Mouse (Mus musculus): ENCODE measurements at regions not wholly inside any gene's neighbourhood (a gene's known extent, or its start where the extent isn't known, plus 50 kb on each side); places are given as distances from the start of the nearest gene placed in this dataset.

GRCm38 (mm10) chr3:48869527-48869926 is 887.6 kb downstream of the Pcdh18 start:
- TF ChIP-seq POLR2A (IDR thresholded peaks at IDR 0.05; ENCODE audit: control insufficient read depth in 1 of 2, insufficient read depth in 1 of 2, low read depth in 1 of 2, low read length in 2 of 2, poor library complexity in 1 of 2) (no peak), CTCF (IDR thresholded peaks at IDR 0.05 in 2 of 3, conservative IDR thresholded peaks at IDR 0.05 in 1 of 3; ENCODE audit: control insufficient read depth in 1 of 3, insufficient read depth in 1 of 3, low read depth in 2 of 3, low read length in 3 of 3, poor library complexity in 1 of 3, severe bottlenecking in 1 of 3) (no peak), EP300 (IDR thresholded peaks at IDR 0.05; ENCODE audit: low read depth in 1 of 2, low read length in 2 of 2) (no peak), NELFE (IDR thresholded peaks at IDR 0.05; ENCODE audit: low read depth, low read length) (no peak), MAFK (IDR thresholded peaks at IDR 0.05; ENCODE audit: borderline replicate concordance, low read depth, low read length) (no peak), JUND (IDR thresholded peaks at IDR 0.05; ENCODE audit: low read depth, low read length) (no peak), CHD2 (IDR thresholded peaks at IDR 0.05; ENCODE audit: low read length) (no peak), KAT2A (conservative IDR thresholded peaks at IDR 0.05; ENCODE audit: low read depth, low read length) (no peak)
